Mouse (Mus musculus): ENCODE measurements at regions not wholly inside any gene's neighbourhood (a gene's known extent, or its start where the extent isn't known, plus 50 kb on each side); places are given as distances from the start of the nearest gene placed in this dataset.

- no peak for TF ChIP-seq CTCF (IDR thresholded peaks at IDR 0.05)
- no peak for TF ChIP-seq POLR2A (IDR thresholded peaks at IDR 0.05; ENCODE audit: insufficient read depth, low read depth, low read length)
Measured at GRCm38 (mm10) chr3:149238076-149238475, 247.7 kb upstream of the Adgrl2 start.
